Mouse (Mus musculus) left cerebral cortex, postnatal 36 days (tissue): Measurements from ENCODE around the gene Ap1b1. TPM values are rescaled to one million over a fixed set of nuclear protein-coding genes. Genes with fewer than 3 reads are reported as not detected.
A peak's percentile ranks its signal among the peaks of the same experiment; 100 is the strongest.
"Not testable (repeated sequence)": the region's sequence is repeated elsewhere in the genome, so short reads cannot be mapped to it uniquely, and the experiment has no call there.

Experiments used
- DNase-seq, 2 experiments: peaks; one replicate each; pipeline ENCODE4 v3.0.0; 2021 to 2022; ENCODE audit warnings: low spot score in 2 of 2, mixed read lengths in 1 of 2
- intact Hi-C: fragments of 180-260 bp; cut with DNase I; formaldehyde crosslinking; loops from one replicate; pipeline ENCODE4 v1.15.1; 2025
- total RNA-seq, 2 experiments: library from RNA; stranded (reverse); gene quantifications; 2 replicates each; pipeline ENCODE4 v1.2.3; 2021

Ap1b1 gene
- total RNA-seq, 2 experiments from 2014 or later, result 145 to 153 TPM

GRCm38 (mm10) chr11:5057856-5058641, 71.4 kb downstream of the Ap1b1 start, which contains the start of gene Rasl10a:
Rasl10a (plus strand) TSS chr11:5058128.
- DNase-seq, result peak; percentile 44 to 73
- intact Hi-C loops, result no loop called here

- intact Hi-C loops, result no loop called here
- no peak for DNase-seq
Observed at GRCm38 (mm10) chr11:5058783-5059182, 72.2 kb downstream of the Ap1b1 start.

- intact Hi-C loops, result no loop called here
- DNase-seq, result peak in 1 of 2 experiments; percentile 48
Observed at GRCm38 (mm10) chr11:5059230-5059629, 72.6 kb downstream of the Ap1b1 start.

- intact Hi-C loops, result loop anchor here (2.0 kb wide), 1 partner anchor 19 kb away; no protein-coding TSS in a partner anchor
- DNase-seq, result peak; percentile 72 to 73
Observed at GRCm38 (mm10) chr11:5059704-5060156, 73.1 kb downstream of the Ap1b1 start.

GRCm38 (mm10) chr11:5060756-5061412, 74.3 kb downstream of the Ap1b1 start:
- DNase-seq, result peak; percentile 38 to 49
- intact Hi-C loops, result loop anchor here (2.0 kb wide), 1 partner anchor 20 kb away; no protein-coding TSS in a partner anchor

DNA sequence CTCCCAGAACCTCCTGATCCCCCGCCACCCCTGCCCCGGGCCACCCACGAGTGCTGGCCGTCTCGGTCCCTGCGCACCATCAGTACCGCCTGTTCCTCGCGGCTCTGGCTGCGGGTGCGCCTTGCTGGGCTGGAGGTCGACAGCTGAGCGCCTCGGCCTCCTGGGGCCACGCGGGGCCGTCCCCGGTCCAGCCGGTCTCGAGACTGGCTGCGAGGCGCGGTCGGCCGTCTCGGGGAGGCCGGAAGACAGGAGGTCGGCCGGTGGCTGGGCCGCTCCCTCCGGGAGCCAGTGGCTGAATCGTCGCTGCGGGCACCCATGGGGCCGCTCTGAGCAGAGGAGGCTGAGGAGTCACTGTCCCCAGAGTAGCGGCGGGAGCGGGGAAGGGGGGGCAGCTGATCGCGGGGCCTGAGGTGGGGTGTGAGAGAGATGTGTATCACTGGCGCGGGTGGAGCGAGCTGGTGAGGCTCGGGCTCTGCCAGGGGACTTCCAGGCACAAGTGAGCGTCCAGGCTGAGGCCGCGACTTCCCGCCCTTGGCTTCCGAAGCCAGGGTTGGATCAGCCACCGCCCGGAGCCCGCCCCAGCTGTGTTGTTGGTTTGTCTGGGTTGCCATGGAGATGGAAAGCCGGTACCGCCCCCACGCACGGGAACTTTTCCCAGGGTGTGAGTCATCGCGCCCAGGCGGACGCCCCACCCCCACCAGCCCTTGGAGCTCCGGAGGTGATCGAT, 75.0 kb downstream of the Ap1b1 start:
- intact Hi-C loops, result loop anchor here (2.0 kb wide), 2 partner anchors 21 to 47 kb away; no protein-coding TSS in a partner anchor
- DNase-seq, result peak; percentile 96

DNA sequence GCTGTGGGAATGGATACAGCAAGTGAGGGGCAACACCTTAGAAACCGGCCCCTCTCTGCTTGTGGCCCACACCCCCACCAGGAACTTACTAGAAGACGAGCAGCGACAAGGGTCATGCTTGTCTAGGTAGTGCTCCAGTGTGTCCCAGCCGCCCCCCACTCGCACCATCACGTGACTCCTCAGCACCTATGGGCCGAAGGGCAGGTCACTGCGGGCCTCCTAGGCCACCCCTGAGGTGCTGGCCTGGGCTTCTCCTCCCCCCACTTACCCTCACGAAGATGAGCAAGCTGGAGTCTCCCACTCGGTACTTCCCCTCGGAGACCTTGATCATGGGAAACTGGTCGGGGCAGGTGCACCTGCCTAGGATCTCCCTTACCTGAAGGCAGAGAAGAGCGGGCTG, 75.7 kb downstream of the Ap1b1 start:
- DNase-seq, result no peak
- intact Hi-C loops, result loop anchor here (2.0 kb wide), 1 partner anchor 48 kb away; no protein-coding TSS in a partner anchor

GRCm38 (mm10) chr11:5062860-5063505, 76.4 kb downstream of the Ap1b1 start:
- DNase-seq, result no peak
- intact Hi-C loops, result loop anchor here (2.0 kb wide), 1 partner anchor 48 kb away; no protein-coding TSS in a partner anchor

DNA sequence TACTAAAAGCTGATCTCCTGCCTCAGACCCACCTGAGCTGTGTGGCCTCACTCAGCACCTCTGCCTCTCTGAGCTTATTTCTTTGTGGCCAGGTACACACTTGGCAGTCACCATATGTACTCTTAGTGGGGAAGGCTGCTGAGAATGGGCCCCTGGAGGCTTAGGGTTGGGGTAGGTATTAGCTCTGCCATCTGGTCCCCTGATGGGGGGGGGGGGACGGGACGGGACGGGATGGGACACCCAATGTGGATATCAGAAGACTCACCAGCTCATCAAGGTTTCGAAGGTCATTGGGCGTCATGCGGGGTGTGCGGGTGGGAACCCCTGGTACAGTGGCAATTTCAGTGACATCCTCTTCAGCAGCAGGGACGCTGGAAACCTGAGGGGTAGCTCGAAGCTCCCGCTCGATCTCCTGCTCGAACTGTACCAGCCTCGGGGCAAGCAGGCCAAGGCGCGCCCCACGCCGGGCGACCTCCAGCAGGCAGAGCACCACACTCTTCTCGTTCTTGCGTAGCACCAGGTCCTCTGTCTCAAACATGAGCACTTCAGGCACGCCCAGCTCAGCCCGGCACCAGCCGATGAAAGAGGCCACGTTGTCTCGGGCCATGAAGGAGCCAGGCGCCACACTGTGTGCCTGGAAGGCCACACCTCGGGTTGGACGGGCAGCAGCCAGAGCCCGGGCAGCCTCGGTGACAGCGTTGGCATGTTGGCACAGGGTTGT, 77.1 kb downstream of the Ap1b1 start:
- peak in 1 of 2 experiments; percentile 45 for DNase-seq
- intact Hi-C loops, result loop anchor here (2.0 kb wide), 1 partner anchor 49 kb away; no protein-coding TSS in a partner anchor

GRCm38 (mm10) chr11:5064282-5065055, 77.8 kb downstream of the Ap1b1 start:
- peak in 1 of 2 experiments; percentile 51 for DNase-seq
- intact Hi-C loops, result no loop called here

- intact Hi-C loops, result no loop called here
- DNase-seq, result peak; percentile 84 to 87
Observed at GRCm38 (mm10) chr11:5065056-5065821, 78.6 kb downstream of the Ap1b1 start, which contains the start of gene Gas2l1. Gas2l1 (minus strand) TSS chr11:5065327.

DNA sequence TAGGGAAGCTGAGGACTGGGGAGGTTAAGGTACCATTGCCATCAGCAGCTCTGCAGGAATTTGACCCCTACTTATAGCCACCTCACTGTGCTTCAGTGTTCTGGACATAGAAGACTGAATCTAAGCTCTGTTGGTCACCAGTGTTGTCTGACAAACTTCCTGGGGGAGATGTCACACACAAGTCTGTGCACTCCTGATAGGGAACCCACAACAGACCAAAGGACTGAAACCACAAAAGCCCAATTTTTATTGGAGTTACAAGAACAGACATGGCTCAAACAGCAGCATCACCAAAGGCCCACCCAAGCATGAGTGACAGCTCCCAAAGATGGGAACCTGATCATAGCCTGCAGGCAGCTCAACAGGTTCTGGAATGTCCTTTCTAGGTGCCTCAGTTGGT, 80.4 kb downstream of the Ap1b1 start:
- intact Hi-C loops, result no loop called here
- DNase-seq, result no peak

GRCm38 (mm10) chr11:5068126-5068971, 81.7 kb downstream of the Ap1b1 start:
- intact Hi-C loops, result no loop called here
- DNase-seq, result no peak

DNA sequence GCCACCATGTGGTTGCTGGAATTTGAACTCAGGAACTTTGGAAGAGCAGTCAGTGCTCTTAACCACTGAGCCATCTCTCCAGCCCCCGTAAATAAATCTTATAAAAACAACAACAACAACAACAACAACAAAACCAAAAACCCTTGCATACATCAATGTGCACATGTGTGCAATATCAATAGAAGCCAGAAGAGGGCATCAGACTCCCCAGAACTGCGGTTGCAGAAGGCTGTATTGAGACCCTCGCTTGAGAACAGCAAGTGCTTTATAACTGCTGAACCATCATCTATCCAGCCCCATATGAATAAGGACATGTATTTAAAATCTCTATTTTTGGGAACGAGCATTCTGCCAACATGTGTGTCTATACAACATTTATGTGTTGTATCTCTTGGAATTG, 88.3 kb downstream of the Ap1b1 start:
- DNase-seq, result no peak
- intact Hi-C loops, result no loop called here

- no peak for DNase-seq
- intact Hi-C loops, result no loop called here
Observed at GRCm38 (mm10) chr11:5075760-5076159, 89.1 kb downstream of the Ap1b1 start.

GRCm38 (mm10) chr11:5076843-5077242, 90.2 kb downstream of the Ap1b1 start:
- intact Hi-C loops, DNase-seq: not testable (repeated sequence)
